Mouse (Mus musculus) urinary bladder, adult 18-20 months (tissue): ENCODE measurements around the gene Ssna1.

Experiments
- DNase-seq, 2 experiments: peaks; one replicate each; pipeline ENCODE4 v3.0.0; 2022; ENCODE audit warnings: low spot score in 2 of 2, mixed read lengths in 2 of 2

Ssna1 gene

DNA sequence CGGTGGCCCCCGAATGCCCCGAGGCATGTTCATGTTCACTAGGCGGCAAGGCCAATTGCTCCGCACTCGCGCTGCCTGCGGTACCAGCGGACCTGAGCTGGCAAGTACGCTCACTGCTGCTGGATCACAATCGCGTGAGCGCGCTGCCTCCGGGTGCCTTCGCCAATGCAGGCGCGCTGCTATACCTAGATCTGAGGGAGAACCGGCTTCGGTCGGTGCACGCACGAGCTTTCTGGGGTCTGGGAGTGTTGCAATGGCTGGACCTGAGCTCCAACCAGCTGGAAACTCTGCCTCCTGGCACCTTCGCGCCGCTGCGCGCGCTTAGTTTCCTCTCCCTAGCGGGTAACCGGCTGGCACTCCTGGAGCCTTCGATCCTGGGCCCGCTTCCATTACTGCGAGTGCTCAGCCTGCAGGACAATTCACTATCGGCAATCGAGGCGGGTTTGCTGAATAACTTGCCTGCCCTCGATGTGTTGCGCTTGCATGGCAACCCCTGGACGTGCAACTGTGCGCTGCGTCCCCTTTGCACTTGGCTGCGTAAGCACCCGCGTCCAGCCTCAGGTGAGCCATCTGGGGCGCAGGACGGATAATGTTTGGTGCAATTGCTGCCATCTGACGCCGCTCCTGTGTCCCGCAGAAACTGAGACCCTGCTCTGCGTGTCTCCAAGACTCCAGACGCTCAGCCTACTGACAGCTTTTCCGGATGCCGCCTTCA lies 18.0 kb upstream of the Ssna1 start:
- peak in 1 of 2 experiments; percentile 55 for DNase-seq

DNA sequence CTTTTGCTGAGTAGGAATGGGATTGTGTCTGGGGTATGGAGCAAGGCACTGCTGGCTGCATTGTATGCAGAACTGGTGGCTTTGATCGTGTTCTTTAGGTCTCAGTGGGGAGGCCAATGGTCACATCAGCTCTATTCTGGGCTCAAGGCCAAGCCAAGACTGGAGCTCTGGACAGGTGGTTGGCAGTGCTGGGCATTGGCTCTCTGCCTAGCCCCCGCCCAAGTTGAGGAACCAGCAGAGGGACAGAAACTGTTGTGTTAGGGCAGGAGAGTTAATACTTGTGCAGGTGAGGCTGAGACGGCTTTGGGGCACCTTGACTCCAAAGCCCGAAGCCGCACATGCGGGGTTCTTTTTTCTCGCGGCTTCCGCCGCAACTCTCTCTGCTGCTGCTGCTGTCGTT lies 17.4 kb upstream of the Ssna1 start, which contains the start of gene Lrrc26:
Lrrc26 (plus strand) TSS at position 265 of the 400 bp plus-strand sequence.
- DNase-seq: peak in 1 of 2 experiments; percentile 43

DNA sequence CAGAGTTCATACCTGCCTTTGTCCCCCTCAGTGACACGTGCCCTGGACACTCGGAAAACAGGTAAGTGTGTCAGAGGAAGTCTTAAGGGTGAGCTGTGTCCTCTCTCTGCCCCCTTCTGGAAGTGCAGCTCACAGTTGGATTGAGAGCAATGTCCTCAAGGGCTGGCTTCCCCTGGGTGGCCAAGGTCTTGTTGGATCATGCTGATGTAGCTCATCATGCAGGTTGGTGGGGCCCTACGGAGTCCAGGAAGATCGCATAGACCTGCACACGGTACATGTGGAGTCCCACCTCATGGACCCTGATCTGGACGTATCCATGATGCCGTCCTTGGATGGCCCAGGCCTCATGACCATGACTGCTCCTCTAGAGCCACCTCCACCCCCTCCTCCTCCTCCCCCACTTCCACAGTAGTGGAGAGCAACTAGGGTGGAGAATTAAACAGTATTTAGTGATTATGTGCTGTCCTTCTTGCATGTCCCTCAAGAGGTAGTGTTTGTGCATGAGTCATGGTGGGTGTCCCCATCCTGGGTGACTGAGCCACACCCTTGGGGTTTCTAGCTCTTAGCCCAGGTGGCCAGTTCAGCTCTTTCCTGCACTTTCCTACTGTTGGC lies 16.6 kb upstream of the Ssna1 start:
- DNase-seq: no peak

DNA sequence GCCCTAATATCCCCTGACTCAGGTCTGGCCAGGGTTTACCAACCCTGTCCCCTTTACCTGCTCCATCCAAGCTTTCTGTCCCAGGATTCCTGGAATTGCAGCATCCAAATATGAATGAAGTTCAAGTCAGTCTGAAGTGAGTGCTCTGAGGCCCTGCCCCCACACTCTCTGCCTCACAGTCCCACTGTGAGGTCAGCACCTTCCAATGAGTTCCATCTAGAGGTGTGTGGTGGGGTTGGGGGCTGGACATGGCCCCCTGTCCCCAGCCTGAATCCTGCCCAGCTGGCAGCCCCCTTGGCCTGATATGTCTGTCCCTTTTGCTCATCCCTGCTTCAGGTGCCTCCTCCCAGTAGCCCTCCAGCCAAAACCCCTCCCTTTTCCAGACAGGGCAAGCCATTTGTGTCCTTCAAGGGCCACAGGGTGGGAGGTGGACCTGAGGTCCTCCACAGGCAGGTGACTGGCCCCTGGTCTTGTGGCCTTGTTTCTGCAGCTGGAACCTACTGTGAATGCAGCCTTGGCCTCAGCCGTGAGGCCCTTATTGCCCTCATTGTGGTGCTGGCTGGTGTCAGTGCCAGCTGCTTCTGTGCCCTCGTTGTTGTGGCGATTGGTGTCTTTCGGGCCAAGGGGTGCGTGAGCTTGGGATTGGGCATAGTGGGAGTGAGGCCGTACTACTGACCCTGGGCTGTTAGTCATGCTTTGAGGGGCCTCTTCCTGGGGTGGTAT lies 15.8 kb upstream of the Ssna1 start, which contains the start of gene Tmem210:
Tmem210 (plus strand) TSS at position 219 of the 723 bp plus-strand sequence.
- DNase-seq: no peak

DNA sequence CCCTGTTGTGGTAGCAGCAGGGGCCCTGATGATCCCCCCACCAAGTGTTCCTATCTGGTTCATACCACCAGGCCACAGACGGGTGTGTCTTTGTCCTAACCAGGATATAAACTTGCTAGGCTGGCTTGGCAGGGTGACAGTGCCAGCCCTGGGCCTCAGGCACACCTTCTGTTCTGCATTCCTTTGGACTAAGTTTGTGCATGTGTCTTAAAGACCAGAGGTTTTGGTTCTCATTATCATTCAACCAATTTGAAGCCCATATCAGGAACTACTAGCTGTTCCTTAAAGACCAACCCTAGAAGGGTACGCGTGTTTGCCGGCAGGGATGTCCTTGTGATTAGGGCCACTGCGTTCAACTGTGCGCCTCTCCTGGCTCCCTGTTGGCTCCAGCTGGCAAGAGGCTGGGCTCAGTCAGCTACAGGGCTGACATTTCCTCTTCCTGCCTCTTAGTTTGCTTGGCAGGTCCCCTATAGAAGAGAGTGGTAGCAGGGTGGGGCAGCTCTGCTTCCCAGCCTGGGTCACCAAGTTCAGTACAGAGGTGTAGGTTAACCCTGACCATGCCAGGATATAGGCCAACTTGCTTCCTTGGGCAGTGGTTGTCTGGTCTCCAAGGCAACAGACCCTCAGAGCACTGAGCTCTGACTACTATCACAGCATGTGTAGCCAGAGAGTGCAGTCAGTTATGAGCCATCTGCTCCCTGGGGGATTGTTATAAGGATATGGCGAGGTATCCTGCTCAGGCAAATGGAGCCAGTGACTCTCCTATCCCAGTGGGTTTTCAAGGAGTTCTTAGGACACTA lies 14.8 kb upstream of the Ssna1 start:
- DNase-seq: peak; percentile 58 to 70

DNA sequence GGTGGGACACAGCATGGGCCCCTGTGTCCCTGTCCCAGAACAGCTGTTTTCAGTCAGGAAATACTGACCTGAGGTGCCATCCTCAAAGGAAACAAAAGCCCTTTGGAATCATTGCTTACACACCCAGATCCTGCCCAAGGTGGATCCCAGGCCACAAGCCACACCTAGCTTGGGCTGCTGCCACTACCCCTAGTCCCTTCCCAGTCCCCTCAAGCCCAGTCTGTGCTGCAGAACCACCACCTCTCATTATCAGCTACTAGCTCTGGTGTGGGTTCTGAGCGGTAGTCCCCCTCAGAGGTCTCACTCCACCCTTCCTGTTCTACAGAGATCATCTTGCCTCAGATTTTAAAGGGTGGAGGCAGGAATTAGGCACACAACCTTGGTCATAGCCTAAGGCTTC lies 14.1 kb upstream of the Ssna1 start:
- no peak for DNase-seq

DNA sequence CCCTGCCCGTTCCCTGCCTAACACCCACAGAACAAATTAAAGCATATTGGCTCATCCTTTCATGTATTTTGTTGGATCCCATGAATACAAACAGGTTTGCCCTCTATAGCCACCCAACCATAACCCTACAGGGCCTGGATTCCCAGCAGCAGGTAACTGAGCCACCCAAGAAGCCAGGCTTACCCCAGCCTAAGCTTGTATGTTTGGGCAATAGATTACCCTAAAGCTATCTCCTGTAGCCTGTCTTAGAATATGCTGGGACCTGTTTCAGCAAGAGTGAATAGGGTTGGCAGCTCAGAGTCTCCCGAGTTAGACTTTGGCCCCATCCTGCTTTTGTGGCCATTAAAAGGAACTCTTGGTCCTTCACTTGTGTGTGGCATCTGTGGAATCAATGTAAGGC lies 13.3 kb upstream of the Ssna1 start:
- DNase-seq: no peak

DNA sequence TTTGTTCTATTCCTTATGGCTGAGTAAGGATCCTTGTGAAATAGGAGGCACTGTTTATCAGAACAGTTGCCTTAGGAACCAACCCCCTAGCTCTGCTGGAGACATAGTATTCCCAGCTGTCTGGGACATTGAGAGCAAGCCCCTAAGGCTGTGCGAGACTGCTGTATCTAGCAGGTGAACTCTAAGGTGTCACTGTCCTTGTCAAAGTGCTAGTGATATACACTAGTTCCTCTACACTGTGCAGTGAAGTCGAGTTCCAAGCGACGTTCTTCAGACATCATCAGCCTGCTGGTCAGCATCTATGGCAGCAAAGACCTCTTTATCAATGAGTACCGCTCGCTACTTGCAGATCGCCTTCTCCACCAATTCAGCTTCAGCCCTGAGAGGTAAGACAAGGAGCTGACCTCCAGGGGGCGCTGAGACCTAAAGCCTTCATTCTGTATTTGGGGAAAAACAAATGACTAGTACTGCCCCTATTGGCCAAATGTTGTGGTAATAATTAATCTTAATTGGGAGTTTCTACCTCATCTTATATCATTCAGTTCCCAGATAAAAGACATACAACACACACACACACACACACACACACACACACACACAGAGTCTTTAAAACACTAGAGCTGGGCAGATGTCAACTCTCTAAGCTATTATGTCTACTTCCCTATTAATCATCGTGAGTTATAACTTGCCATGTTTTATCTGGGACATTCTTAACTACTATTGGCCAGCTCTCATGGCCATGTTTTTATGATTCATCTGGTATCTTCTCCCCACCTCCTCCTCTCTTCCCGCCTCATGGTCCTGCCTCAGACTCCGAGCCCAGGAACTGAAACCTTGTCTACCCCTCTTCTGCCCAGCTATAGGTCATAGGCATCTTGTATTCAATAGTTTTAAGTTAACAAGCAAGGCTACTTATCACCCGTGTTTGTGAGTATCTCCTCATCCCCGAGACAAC lies 7.0 kb upstream of the Ssna1 start:
- DNase-seq: peak; percentile 68 to 83

DNA sequence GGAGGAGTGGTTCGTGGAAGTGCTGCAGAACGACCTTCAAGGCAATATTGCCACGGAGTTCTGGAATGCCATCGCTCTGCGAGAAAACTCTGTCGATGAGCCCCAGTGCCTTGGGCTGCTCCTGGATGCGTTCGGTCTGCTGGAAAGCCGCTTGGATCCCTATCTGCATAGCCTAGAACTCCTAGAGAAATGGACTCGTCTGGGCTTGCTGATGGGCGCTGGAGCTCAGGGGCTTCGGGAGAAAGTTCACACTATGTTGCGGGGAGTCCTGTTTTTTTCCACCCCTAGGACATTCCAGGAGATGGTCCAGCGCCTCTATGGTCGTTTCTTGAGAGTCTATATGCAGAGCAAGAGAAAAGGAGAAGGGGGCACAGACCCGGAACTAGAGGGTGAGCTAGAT lies 772 bp upstream of the Ssna1 start:
- DNase-seq: no peak

DNA sequence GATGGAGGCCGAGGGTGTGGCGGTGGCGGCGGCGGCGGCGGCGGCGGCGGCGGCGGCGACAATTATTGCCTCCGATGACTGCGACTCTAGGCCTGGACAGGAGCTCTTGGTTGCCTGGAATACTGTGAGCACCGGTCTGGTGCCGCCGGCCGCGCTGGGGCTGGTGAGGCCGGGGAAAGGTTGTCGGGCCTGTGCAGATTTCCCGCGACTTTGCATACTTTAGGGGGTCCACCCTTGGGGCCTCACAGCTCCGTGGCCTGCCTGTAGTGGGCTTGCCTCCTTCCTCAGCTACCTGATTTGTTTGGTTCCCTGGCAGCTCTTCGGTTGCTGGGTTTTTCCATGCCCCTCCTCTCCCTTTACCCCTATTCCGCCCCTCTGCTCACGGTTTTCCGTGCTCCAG lies 277 bp upstream of the Ssna1 start:
- DNase-seq: no peak

DNA sequence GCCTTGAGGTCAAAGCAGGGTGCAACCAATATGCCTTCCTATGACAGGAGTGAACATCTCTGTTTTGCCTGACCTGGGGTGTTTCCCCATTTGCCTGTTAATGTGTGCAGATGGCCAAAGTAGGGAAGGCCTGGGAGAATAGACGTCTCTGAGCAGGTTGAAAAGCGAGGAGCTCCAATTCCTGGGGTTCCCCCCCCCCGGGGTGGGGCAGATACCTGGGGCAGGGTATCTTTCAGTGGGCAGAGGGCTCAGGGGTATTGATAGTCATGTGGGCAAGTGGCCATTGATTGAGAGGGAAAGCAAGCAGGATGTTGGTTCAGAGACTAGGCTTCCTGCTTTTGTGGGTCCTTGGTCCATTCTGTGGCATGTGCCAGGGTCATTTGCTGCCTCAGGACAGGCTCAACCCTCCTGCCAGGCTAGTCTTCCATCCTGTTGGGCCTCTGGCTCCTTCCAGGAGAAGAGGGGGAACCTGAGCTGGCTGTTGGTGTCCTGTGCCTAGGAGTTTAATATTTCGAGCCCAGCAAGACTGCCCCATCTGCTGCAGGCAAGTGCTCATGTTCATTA lies 4.4 kb downstream of the Ssna1 start:
- DNase-seq: no peak

DNA sequence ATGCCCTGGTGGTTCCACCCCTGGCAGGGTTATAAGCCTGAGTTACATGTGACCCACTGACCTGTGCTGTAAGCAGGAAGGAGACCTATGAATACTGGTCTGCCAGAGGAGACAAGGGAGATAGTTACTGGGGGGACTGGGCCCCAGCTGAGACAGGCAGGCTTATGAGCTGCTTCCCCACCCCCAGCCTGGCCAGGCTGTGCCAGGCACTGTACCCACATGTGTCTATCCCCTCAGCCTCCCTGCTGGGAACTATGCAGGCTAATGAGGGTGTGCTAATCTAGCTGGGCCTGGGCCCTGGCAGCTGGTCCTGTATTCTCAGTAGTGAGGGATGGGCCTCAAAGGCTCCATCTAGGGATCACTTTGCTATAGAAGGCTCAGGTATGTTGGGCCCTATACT lies 5.0 kb downstream of the Ssna1 start:
- no peak for DNase-seq

DNA sequence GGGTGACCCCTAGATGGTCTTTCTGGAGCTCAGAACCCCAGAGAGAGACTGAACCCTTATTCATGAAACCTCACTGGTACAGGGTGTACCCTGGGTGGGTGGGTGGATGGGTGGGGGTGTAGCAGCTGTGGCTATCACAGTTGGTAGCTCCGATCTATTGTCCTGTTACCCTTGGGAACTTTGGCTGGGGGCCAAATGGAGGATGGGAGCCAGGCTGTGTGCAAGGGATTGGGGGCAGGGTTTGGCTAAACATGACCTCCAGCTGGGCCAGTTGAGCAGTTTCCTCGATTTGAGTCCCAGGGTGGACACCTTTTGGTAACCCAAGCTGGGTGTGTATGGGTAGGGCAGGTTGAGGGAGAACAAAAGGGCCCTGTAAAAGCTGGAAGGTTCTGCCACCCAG lies 5.5 kb downstream of the Ssna1 start:
- DNase-seq: no peak

DNA sequence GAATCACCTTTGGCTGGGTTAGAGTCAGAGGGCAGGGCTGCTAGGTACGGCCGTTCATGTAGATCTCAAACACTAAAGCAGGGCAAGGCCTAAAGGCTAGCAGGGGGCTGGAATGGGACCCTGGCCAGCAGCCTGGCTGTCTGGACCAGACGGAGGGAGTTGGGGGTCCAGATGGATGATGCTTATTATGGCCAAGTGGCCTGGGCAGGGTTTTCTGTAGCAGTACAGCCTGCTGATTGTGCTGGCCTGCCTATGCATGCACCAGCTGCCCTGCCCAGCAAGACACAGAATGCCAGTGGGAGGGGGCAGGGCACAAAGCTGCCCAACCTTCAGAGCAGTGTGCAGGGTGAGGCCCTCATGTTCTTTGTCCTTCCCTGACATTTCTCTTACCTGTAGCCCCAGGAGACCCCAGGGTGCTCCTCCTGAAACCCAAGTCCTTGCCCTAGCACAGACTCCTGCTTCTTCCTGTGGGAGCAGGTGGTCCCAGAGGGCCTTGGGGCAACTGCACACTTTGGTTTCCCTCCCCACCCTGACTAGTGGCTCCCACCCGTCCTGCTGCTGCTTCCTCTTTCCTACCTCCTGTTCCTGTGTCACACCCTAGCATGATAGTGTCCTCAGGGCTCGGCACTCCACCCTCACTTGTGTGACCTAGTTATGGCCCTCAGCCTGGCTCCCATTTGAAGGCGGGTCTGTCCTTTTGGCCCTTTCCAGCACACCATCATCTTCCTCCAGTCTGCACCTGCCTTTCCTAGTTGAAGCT lies 6.2 kb downstream of the Ssna1 start:
- peak in 1 of 2 experiments; percentile 57 for DNase-seq

DNA sequence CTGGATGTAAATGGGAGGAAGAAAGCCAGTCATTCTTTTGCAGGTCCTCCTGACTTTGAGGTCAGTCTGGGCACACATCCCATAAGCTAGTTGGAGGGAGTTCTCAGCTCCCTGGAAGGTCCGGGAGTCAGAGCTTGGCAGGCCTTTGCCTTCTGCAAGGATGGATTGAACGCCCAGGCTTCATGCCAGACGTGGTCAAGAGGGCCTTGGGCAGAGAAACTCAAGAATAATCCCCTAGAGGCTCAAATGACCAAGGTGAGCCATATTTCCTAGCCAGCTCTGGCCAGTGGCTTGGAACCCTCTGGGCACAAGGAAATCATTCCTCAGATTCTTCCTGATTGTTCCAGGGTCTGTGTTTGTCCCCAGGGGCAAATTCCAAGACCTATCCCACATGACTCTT lies 7.4 kb downstream of the Ssna1 start:
- DNase-seq: no peak

DNA sequence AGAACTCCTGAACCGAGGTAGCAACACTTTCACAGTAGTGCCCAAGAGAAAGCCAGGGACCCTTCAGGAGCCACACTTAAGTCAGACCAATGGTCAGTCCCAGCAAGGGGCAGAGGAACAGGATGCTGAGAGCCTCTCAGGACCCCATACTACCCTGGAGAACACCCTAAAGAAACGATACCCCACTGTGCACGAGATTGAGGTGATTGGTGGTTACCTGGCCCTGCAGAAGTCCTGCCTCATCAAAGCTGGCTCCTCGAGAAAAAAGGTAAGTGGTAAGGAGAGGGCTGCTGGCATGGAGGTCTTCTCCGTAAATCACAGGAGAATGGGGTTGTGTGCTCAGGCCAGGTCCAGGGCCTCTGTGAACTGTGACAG lies 8.0 kb downstream of the Ssna1 start:
- DNase-seq: no peak

DNA sequence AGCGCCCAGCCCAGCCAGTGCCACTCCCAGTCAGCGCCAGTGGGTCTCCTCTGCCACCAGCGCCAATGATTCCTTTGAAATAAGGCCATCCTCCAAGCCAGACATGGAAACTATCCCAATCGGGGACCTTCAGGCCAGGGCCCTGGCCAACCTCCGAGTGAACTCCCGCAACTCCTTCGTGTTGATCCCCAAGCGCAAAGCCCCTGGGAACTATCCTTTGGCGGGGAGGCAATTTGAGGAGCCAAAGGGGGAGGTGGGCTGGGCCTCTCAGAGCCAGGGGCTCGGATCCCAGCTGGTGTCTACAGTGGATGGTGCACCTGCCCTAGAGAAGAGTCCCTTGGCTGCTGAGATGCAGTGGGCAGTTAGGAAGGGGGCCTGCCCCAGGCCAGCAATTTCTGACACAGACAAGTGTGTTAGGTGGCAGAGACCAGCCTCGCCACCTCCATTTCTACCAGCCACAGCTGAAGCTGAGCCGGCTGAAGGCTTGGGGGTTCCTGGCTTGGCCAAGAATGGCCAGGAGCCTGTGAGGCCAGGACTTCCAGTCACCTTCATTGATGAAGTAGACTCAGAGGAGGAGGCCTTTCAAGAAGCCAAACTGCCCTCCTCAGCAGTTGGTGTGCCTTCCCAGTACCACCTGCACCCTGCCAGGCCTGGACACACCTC lies 8.5 kb downstream of the Ssna1 start:
- DNase-seq: no peak

DNA sequence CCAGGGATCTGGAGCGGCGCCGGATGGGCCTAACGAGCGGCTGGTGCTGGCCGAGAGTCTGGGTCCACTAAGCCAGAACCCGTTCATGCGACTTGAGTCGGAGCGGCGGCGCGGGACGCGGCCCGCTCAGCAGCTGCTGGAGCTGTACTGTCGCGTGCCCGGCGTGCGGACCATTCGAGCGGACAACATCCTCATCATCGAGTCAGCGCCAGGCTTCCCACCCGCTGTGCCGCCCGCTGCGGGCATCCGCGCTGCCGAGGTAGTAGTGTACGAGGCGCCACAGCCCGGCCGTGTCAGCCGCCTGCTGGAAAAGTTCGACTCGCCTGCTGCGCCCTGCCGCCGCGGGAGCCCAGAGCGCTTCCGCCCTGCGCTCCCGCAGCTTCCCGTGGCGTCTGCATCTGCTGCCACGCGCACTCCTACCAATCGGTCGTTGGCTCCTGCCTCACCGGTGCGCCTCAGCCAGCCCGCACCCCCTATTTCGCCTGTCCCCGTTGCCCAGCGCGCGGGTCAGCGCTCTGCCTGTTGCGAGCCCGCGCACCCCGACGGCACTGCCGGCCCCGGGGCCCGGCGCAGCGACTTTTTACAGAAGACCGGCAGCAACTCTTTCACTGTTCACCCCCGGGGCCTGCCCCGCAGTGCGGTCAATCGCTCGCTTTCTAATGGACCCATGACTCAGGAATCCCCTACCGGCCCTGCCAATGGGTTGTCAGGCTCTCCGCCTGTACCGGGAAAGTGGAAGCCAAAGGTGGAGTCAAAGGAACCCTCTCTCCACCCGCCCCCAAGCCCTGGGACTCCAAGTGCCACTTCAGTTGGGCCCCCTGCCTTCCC lies 9.2 kb downstream of the Ssna1 start:
- no peak for DNase-seq
